Mouse (Mus musculus) megakaryocyte, embryonic 14.5 days (primary cell): ENCODE measurements around the gene Tmem170b.

Experiments
- FLI1 ChIP-seq: IDR thresholded peaks from 2 replicates; pipeline ENCODE4 v1.6.1; 2012; ENCODE audit warnings: low read length, inconsistent platforms, mixed read lengths
- GATA1 ChIP-seq: IDR thresholded peaks from 3 replicates; pipeline ENCODE4 v1.6.1; 2012; ENCODE audit warnings: mixed read lengths, low read length, inconsistent platforms, borderline replicate concordance

- TF ChIP-seq GATA1 = no peak
- no peak for TF ChIP-seq FLI1
These were observed 39.1 kb downstream of the Tmem170b start for GRCm38 (mm10) chr13:41644591-41645482.
